Mouse (Mus musculus): Measurements from ENCODE around the gene Spry2.
A peak's percentile ranks its signal among the peaks of the same experiment; 100 is the strongest.

The Spry2 gene

GRCm38 (mm10) chr14:105896791-105897568, at the start of gene Spry2:
TSS of gene Spry2 (minus strand) at chr14:105896819.
- peak; percentile 96 for DNase-seq (ENCODE audit: low spot score)

GRCm38 (mm10) chr14:105941353-105941752, 44.7 kb upstream of the Spry2 start:
- no peak for DNase-seq (ENCODE audit: low spot score)

- no peak for DNase-seq (ENCODE audit: low spot score)
Observed at GRCm38 (mm10) chr14:105926726-105927125, 30.1 kb upstream of the Spry2 start.

- no peak for DNase-seq (ENCODE audit: low spot score)
Observed at GRCm38 (mm10) chr14:105925305-105925704, 28.7 kb upstream of the Spry2 start.

GRCm38 (mm10) chr14:105924712-105925111, 28.1 kb upstream of the Spry2 start:
- DNase-seq (ENCODE audit: low spot score), result peak; percentile 69

- peak; percentile 72 for DNase-seq (ENCODE audit: low spot score)
Observed at GRCm38 (mm10) chr14:105922874-105923273, 26.3 kb upstream of the Spry2 start.

- DNase-seq (ENCODE audit: low spot score), result peak; percentile 18
Observed at GRCm38 (mm10) chr14:105922427-105922826, 25.8 kb upstream of the Spry2 start.

- no peak for DNase-seq (ENCODE audit: low spot score)
Observed at GRCm38 (mm10) chr14:105921217-105921695, 24.6 kb upstream of the Spry2 start.

GRCm38 (mm10) chr14:105920395-105921216, 24.0 kb upstream of the Spry2 start:
- DNase-seq (ENCODE audit: low spot score), result peak; percentile 79

- DNase-seq (ENCODE audit: low spot score), result no peak
Observed at GRCm38 (mm10) chr14:105907216-105907615, 10.6 kb upstream of the Spry2 start.

- no peak for DNase-seq (ENCODE audit: low spot score)
Observed at GRCm38 (mm10) chr14:105905935-105906334, 9.3 kb upstream of the Spry2 start.

- no peak for DNase-seq (ENCODE audit: low spot score)
Observed at GRCm38 (mm10) chr14:105905509-105905908, 8.9 kb upstream of the Spry2 start.

- DNase-seq (ENCODE audit: low spot score), result peak; percentile 45
Observed at GRCm38 (mm10) chr14:105902807-105903206, 6.2 kb upstream of the Spry2 start.

- DNase-seq (ENCODE audit: low spot score), result no peak
Observed at GRCm38 (mm10) chr14:105900841-105901240, 4.2 kb upstream of the Spry2 start.

GRCm38 (mm10) chr14:105899116-105899515, 2.5 kb upstream of the Spry2 start:
- peak; percentile 45 for DNase-seq (ENCODE audit: low spot score)

- DNase-seq (ENCODE audit: low spot score), result peak; percentile 74
Observed at GRCm38 (mm10) chr14:105898266-105899111, 1.9 kb upstream of the Spry2 start.

GRCm38 (mm10) chr14:105897569-105898101, 1.0 kb upstream of the Spry2 start:
- peak; percentile 84 for DNase-seq (ENCODE audit: low spot score)

- DNase-seq (ENCODE audit: low spot score), result peak; percentile 53
Observed at GRCm38 (mm10) chr14:105895961-105896651, 513 bp downstream of the Spry2 start.

GRCm38 (mm10) chr14:105894971-105895873, 1.4 kb downstream of the Spry2 start:
- DNase-seq (ENCODE audit: low spot score), result peak; percentile 72

GRCm38 (mm10) chr14:105893623-105893995, 3.0 kb downstream of the Spry2 start:
- DNase-seq (ENCODE audit: low spot score), result peak; percentile 41

All from embryo, embryonic 10 days (tissue).